Mouse (Mus musculus) testis, adult 2 months (tissue): ENCODE results near the gene Bpifb4. TPM values are rescaled to one million over a fixed set of nuclear protein-coding genes. Genes with fewer than 3 reads are reported as not detected.

ENCODE experiments used
- H3K27ac ChIP-seq: fragments of 200-500 bp; 2 replicates; pipeline ENCODE4 v1.5.1; 2012; ENCODE audit warnings: low read depth, low read length; ENCODE audit not compliant: control insufficient read depth, insufficient read depth
- H3K27me3 ChIP-seq: fragments of 200-500 bp; 2 replicates; pipeline ENCODE4 v1.6.1; 2012; ENCODE audit warnings: mild to moderate bottlenecking, low read length, moderate library complexity; ENCODE audit not compliant: control insufficient read depth, insufficient read depth
- H3K36me3 ChIP-seq: fragments of 200-500 bp; 2 replicates; pipeline ENCODE4 v1.6.1; 2012; ENCODE audit warnings: mild to moderate bottlenecking, low read length; ENCODE audit not compliant: control insufficient read depth, insufficient read depth
- H3K4me1 ChIP-seq: fragments of 200-500 bp; 2 replicates; pipeline ENCODE4 v1.6.1; 2012; ENCODE audit warnings: low read length; ENCODE audit not compliant: control insufficient read depth, insufficient read depth
- H3K4me3 ChIP-seq: fragments of 200-500 bp; 2 replicates; pipeline ENCODE4 v1.5.1; 2012; ENCODE audit warnings: low read depth, mild to moderate bottlenecking, low read length, moderate library complexity, mixed read lengths; ENCODE audit not compliant: control insufficient read depth
- CTCF ChIP-seq: fragments of 200-500 bp; IDR thresholded peaks from 2 replicates; pipeline ENCODE4 v1.5.1; 2012; ENCODE audit warnings: low read depth, mild to moderate bottlenecking, inconsistent platforms, low read length, moderate library complexity; ENCODE audit not compliant: control insufficient read depth, insufficient read depth, insufficient replicate concordance
- POLR2A ChIP-seq: fragments of 200-500 bp; IDR thresholded peaks from 2 replicates; pipeline ENCODE4 v1.6.1; 2012; ENCODE audit warnings: low read depth, mild to moderate bottlenecking, inconsistent platforms, low read length, moderate library complexity; ENCODE audit not compliant: control insufficient read depth
- polyA plus RNA-seq: library from polyadenylated mRNA; depleted of rRNA; stranded (reverse); fragments of >200 nt; gene quantifications from 2 replicates; pipeline ENCODE4 v1.2.3, GENCODE M21; 2012

Bpifb4 gene
- polyA plus RNA-seq, 1 experiment, result 0.33 TPM

DNA sequence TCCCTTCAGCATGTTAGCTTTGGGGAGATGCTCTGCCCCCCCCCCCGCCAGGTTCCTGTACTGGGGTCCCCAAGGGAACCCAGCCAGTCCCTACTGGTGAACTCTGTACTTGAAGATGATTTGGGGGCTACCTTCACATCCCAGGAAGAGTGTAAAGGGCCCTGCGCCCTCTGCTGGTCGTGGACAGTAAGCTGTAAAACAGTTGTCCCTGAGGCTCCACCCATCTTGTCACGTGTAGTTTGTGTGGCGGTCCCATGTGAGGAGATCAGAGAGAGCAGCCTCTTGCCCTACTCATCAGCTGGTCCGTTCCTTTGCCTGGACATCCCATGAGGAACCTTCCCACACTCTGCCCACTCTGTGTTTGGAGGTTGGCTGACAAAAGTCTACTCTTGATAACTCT lies 15.8 kb downstream of the Bpifb4 start:
- TF ChIP-seq POLR2A (no peak), CTCF (peak; percentile 55; the same call in 1 of the 2 replicates)
- Histone ChIP-seq H3K27me3 (no peaks in the 10 kb centered on the region), H3K4me1 (peaks cover 11% of the 10 kb centered on the region), H3K36me3 (no peaks in the 10 kb centered on the region), H3K27ac (no peak overlapping the region), H3K4me3 (no peak overlapping the region)

DNA sequence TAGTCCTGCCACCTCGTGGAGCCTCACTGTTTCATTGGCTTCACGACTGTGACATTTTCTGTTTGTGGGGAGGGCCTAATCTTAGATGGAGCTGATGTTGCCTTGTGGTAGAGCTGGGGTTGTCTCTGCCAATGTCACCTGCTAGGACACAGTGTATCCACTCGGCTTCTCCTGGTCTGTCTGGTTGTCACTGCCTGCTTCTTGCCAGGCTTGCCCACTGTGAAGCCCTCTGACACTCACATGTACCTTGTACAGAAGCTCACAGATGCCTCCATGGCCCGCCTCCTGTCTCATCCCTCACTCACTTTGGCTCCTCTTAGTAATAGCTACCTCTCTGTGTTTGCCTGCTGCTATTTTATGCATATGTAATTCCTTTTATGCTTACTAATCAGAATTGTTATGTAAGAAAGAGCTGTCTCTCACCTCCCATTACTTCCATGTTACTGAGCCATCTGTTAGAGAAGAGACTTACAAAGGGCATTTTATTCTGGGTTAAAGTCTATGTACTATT lies 24.9 kb downstream of the Bpifb4 start:
- H3K27me3 ChIP-seq, result no peaks in the 10 kb centered on the region
- H3K27ac ChIP-seq, result no peak overlapping the region
- H3K4me1 ChIP-seq, result peaks cover under 1% of the 10 kb centered on the region
- TF ChIP-seq POLR2A (no peak), CTCF (no peak)
- no peak overlapping the region for H3K4me3 ChIP-seq
- H3K36me3 ChIP-seq, result no peaks in the 10 kb centered on the region

DNA sequence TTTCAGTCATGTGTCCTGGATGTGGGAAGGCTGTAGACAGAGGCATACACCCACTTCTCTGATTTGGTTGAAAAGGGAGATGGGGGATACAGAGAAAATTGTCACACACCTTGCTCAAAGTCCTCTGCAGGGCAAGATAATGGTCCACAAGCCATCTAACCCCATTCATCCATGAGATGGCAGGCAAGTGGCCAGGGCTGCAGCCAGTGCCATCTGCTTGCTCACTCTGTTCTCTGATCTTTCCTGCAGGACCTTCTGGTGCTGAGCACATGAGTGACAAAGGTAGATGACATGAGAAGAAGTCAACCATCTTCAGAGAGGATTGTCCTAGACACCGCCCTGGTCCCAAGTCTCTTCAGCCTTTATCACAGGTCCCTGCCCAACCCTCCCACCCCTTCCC lies 25.3 kb downstream of the Bpifb4 start:
- no peak for TF ChIP-seq POLR2A
- no peaks in the 10 kb centered on the region for H3K4me1 ChIP-seq
- H3K27me3 ChIP-seq, result no peaks in the 10 kb centered on the region
- no peak overlapping the region for H3K4me3 ChIP-seq
- H3K36me3 ChIP-seq, result no peaks in the 10 kb centered on the region
- H3K27ac ChIP-seq, result no peak overlapping the region

DNA sequence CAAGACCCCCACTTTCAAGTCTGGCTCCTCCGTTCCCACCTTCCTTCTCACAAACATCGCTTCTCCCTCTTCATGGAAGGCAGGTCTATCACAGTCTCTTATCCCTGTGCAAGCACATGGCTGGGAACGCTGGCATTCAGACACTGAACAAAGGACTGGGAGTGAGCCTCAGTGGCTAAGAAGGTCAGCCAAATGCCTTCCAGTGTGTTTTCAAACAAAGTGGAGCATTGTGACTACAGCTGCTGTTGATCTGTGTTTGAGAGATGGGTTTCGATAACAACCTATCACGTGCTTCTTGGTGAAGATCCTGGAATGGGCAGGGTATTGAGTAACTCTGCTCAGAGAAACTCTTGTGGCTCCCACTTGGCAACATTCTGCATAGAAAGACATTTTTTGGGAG lies 32.2 kb downstream of the Bpifb4 start:
- H3K27me3 ChIP-seq, result no peaks in the 10 kb centered on the region
- no peaks in the 10 kb centered on the region for H3K36me3 ChIP-seq
- TF ChIP-seq CTCF (no peak), POLR2A (no peak)
- H3K4me1 ChIP-seq, result no peaks in the 10 kb centered on the region
- H3K4me3 ChIP-seq, result no peak overlapping the region
- H3K27ac ChIP-seq, result no peak overlapping the region

DNA sequence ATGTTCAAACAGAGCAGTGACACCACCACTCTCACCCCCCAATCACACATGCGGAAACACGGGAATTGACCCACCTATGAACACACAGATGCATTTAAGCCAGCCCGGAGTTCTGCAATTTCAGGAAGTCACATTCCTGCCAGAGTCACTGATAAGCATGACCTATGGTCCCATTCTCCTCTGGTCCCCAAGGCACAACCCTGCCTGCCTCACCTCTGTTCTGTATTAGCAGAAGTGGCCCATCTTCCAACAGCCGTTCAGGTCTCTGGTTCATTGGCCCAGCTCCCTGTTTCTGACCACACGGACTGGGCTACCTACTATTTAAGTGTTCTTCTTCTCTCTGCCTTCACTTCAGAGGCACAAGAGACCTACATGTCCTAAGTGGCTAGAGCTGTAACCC lies 36.6 kb downstream of the Bpifb4 start, which contains the start of gene Bpifa6:
Gene Bpifa6, plus strand, starts transcription at position 364 of the 400 bp plus-strand sequence.
- H3K4me3 ChIP-seq, result no peak within 1 kb of the TSS
- no peak within 1 kb of the TSS for H3K27ac ChIP-seq
- H3K27me3 ChIP-seq, result no peaks in the 10 kb centered on the region
- H3K36me3 ChIP-seq, result no peaks in the 10 kb centered on the region
- H3K4me1 ChIP-seq, result no peaks in the 10 kb centered on the region
- TF ChIP-seq POLR2A (no peak), CTCF (no peak)

DNA sequence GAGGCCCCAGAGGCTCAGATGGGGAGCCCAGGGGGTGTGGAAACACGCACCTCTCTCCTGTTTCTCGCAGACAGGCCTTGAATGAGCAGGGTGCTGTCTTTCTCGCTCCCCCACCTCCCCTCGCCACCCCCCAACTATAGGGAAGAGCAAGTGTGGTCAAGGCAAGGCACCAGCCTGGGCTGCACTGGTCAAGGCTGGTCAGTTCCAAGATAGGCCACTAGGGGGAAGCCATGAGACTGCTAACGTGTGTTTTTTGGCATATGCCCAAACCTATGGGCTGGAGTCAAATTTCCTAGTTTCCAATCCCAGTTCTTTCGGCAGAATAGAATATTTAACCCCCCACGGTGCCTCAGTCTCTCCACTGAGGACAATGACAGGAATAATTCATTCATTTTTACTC lies 57.8 kb downstream of the Bpifb4 start:
- TF ChIP-seq CTCF, result peak; percentile 95
- TF ChIP-seq POLR2A, result no peak
- no peaks in the 10 kb centered on the region for H3K36me3 ChIP-seq
- no peak overlapping the region for H3K27ac ChIP-seq
- no peaks in the 10 kb centered on the region for H3K4me1 ChIP-seq
- no peak overlapping the region for H3K4me3 ChIP-seq
- no peaks in the 10 kb centered on the region for H3K27me3 ChIP-seq

DNA sequence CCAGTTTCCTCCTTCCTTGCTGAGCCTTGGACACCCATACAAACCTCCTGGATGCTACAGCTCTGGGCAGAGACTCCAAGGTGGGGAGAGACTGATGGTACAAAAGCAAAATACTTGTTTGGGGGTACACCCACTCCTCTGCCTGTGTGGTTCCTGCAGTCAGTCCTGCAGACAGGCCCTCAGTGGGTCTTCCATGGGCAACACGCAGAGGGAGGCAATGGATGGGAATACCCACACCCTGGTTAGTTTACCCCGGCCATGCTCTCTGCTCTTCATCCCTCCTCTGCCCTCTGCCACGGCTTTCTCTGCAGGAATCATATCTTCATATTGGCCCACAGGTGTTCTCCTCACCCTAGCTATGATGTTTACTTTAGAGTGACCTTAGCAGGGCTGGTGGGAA lies 62.5 kb downstream of the Bpifb4 start:
- Histone ChIP-seq H3K27ac (no peak overlapping the region), H3K27me3 (no peaks in the 10 kb centered on the region), H3K36me3 (no peaks in the 10 kb centered on the region), H3K4me1 (no peaks in the 10 kb centered on the region), H3K4me3 (no peak overlapping the region)
- TF ChIP-seq POLR2A (no peak), CTCF (no peak)

DNA sequence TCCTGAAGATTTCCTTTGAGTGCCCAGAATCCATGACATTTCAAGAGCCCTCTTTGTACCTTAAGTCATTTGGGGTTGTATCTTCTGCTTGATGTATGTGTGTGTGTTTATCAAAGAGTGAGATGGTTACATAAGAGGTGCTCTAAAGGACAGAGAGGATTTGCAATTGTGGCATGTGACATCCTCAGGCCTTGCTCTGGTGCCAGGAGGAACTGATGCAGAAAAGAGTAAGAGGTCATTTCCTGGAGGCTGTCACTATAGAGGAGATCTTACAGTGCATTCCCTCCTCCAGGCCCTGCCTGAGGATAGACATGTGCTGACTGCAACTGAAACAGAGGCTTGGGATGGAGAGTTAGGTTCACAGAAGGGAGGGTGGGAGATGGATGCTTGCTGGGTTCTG lies 63.0 kb downstream of the Bpifb4 start:
- H3K36me3 ChIP-seq, result no peaks in the 10 kb centered on the region
- H3K27ac ChIP-seq, result no peak overlapping the region
- no peaks in the 10 kb centered on the region for H3K4me1 ChIP-seq
- H3K4me3 ChIP-seq, result no peak overlapping the region
- no peak for TF ChIP-seq POLR2A
- TF ChIP-seq CTCF, result no peak
- no peaks in the 10 kb centered on the region for H3K27me3 ChIP-seq

DNA sequence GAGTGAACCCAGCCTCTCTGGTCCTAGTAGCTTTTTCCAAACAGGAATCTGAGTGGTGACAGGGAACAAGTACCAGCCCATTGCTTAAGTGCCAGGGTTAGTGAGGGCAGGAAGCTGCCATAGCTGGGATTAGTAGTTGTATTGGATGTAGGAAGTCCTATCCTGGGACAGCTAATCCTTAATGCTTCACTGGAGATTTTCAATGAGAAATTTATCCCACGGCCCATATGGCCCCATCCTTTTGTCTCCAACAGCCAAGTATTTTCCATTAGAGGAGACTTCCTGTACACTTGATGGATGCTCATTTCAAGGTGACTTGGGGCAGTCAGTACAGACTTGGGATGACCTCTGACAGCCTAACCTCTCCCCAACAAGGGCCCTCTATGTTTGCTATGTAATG lies 66.4 kb downstream of the Bpifb4 start:
- no peaks in the 10 kb centered on the region for H3K36me3 ChIP-seq
- H3K4me1 ChIP-seq, result no peaks in the 10 kb centered on the region
- no peaks in the 10 kb centered on the region for H3K27me3 ChIP-seq
- no peak overlapping the region for H3K27ac ChIP-seq
- TF ChIP-seq CTCF (no peak), POLR2A (no peak)
- no peak overlapping the region for H3K4me3 ChIP-seq
